Mouse (Mus musculus) cerebellum, adult 2 months (tissue): ENCODE measurements at regions not wholly inside any gene's neighbourhood (a gene's known extent, or its start where the extent isn't known, plus 50 kb on each side); places are given as distances from the start of the nearest gene placed in this dataset.

ENCODE experiments used
- CTCF ChIP-seq: fragments of 200-500 bp; IDR thresholded peaks from 2 replicates; pipeline ENCODE4 v1.5.1; 2011; ENCODE audit warnings: low read depth, mild to moderate bottlenecking, control low read depth, low read length, moderate library complexity, borderline replicate concordance; ENCODE audit not compliant: insufficient read depth
- POLR2A ChIP-seq: fragments of 200-500 bp; IDR thresholded peaks from 2 replicates; pipeline ENCODE4 v1.6.1; 2011; ENCODE audit warnings: low read length, control low read depth, borderline replicate concordance; ENCODE audit not compliant: insufficient read depth

DNA sequence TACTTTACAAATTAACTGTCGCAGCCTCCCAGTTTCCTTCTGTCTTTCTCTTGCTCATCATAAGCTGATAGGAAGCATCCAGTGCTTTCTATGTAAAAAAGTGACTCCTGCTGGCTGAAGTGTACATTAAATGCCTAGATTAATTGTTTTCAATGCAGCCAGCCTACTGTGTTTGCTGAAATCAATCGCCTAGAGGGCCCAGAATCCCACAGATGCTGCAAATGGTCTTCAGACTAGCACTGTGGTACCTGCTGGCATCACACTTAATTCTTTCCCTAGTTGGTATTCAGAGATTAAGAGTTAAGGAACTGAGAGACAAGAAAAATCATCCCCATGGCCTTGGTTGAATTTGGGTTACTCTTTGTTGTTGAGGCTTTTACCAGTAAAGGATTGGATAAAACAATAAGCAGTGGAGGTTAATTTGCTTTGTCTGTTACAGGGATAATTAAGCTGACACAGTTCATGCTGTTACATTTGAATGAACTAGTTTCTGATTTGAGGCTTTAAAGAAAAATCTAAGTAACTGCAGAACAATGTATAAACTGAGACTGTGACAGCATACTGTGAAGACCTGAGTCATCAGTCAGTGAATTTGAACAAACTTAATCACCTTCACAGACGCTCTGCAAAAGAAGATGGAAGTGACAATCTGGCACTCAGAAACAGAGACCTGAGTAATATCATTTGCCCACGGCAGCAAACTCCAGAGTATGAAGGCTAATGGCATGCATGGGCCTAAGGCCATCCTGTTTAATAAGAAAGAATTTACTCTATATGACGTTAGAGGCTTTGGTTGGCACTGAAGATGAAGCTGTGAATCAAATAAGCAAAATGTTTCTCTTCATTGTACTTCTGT, 339.0 kb upstream of the Ddi1 start:
- TF ChIP-seq CTCF = no peak
- no peak for TF ChIP-seq POLR2A
